Mouse (Mus musculus) CH12.LX (cell line): ENCODE measurements at regions not wholly inside any gene's neighbourhood (a gene's known extent, or its start where the extent isn't known, plus 50 kb on each side); places are given as distances from the start of the nearest gene placed in this dataset.

ENCODE experiments used
- CTCF ChIP-seq, 2 experiments: IDR thresholded peaks in 1 of 2; conservative IDR thresholded peaks in 1 of 2; 2 replicates each; pipeline ENCODE4 v1.5.1; 2011 to 2012; ENCODE audit warnings: low read depth in 2 of 2, low read length in 2 of 2, improper control_type of control experiment in 1 of 2, inconsistent platforms in 1 of 2, mild to moderate bottlenecking in 1 of 2, moderate library complexity in 1 of 2
- E2F4 ChIP-seq: IDR thresholded peaks from 2 replicates; pipeline ENCODE4 v1.6.1; 2011; ENCODE audit warnings: low read depth, low read length, improper control_type of control experiment; ENCODE audit not compliant: insufficient replicate concordance
- ELF1 ChIP-seq: IDR thresholded peaks from 2 replicates; pipeline ENCODE4 v1.6.1; 2014; ENCODE audit warnings: low read depth, mild to moderate bottlenecking, inconsistent platforms, low read length, improper control_type of control experiment
- EP300 ChIP-seq: IDR thresholded peaks from 2 replicates; pipeline ENCODE4 v1.6.1; 2011; ENCODE audit warnings: low read length, improper control_type of control experiment
- ETS1 ChIP-seq: conservative IDR thresholded peaks from 2 replicates; pipeline ENCODE4 v1.6.1; 2012; ENCODE audit warnings: low read depth, mild to moderate bottlenecking, inconsistent platforms, low read length, improper control_type of control experiment, moderate library complexity
- GABPA ChIP-seq: IDR thresholded peaks from 2 replicates; pipeline ENCODE4 v1.6.1; 2012; ENCODE audit warnings: low read depth, low read length, improper control_type of control experiment, inconsistent platforms; ENCODE audit not compliant: insufficient replicate concordance
- MAFK ChIP-seq: IDR thresholded peaks from 2 replicates; pipeline ENCODE4 v1.6.1; 2011; ENCODE audit warnings: low read length, improper control_type of control experiment; ENCODE audit not compliant: insufficient replicate concordance
- MAZ ChIP-seq: IDR thresholded peaks from 2 replicates; pipeline ENCODE4 v1.6.1; 2012; ENCODE audit warnings: low read depth, mild to moderate bottlenecking, inconsistent platforms, low read length, improper control_type of control experiment, moderate library complexity
- MEF2A ChIP-seq: IDR thresholded peaks from 2 replicates; pipeline ENCODE4 v1.6.1; 2014; ENCODE audit warnings: low read depth, mild to moderate bottlenecking, inconsistent platforms, low read length, improper control_type of control experiment, borderline replicate concordance
- MYC ChIP-seq: IDR thresholded peaks from 2 replicates; pipeline ENCODE4 v1.6.1; 2011; ENCODE audit warnings: low read depth, mild to moderate bottlenecking, improper control_type of control experiment, low read length
- POLR2A ChIP-seq: IDR thresholded peaks from 2 replicates; pipeline ENCODE4 v1.6.1; 2011; ENCODE audit warnings: low read depth, mild to moderate bottlenecking, improper control_type of control experiment, low read length

DNA sequence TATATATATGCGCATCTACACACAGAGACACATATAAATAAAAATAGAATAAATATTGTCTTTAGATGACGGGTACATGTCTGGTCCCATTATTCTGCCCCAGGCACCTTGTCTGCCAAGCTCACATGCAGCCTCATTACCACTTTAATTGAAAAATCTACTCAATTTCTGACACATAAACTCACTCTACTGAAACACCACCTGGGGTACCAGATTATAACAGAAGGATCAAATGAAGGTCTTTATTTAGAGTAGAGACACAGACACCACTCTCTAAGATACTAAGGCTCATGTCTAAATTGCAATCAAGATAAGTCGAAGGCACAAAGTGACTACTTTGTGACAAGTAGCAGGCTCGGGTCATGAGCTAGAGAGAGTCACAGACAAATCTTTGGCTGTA is 138.9 kb downstream of the Mreg start:
- TF ChIP-seq E2F4 (no peak), POLR2A (no peak), ETS1 (no peak), GABPA (no peak), MYC (no peak), CTCF (conservative IDR thresholded peaks at IDR 0.05 in 1 of 2, IDR thresholded peaks at IDR 0.05 in 1 of 2; ENCODE audit: low read depth in 2 of 2, low read length in 2 of 2) (no peak), ELF1 (no peak), EP300 (no peak), MAZ (no peak), MEF2A (no peak), MAFK (no peak)
